Mouse (Mus musculus) CH12F3 (cell line): ENCODE measurements around the gene Ccdc194.

Experiments used
- in situ Hi-C: fragments of 300-500 bp; cut with MboI; formaldehyde crosslinking; loops from 2 replicates; pipeline ENCODE4 v1.14.3; 2020; ENCODE audit warnings: low sequenced_read_pairs

The Ccdc194 gene

GRCm38 (mm10) chr8:71516786-71517185 is 8.7 kb downstream of the Ccdc194 start:
- in situ Hi-C loops, result no loop called here

- in situ Hi-C loops, result no loop called here
Measured at GRCm38 (mm10) chr8:71515043-71515442, 10.5 kb downstream of the Ccdc194 start.

GRCm38 (mm10) chr8:71513018-71513754 is 12.3 kb downstream of the Ccdc194 start:
- in situ Hi-C loops, result no loop called here

GRCm38 (mm10) chr8:71511644-71512043 is 13.9 kb downstream of the Ccdc194 start, which contains the start of gene Plvap:
Gene Plvap, minus strand, starts transcription at chr8:71511752.
- in situ Hi-C loops, result no loop called here

- in situ Hi-C loops, result no loop called here
Measured at GRCm38 (mm10) chr8:71509316-71509715, 16.2 kb downstream of the Ccdc194 start.

- in situ Hi-C loops, result no loop called here
Measured at GRCm38 (mm10) chr8:71507589-71508104, 17.9 kb downstream of the Ccdc194 start.

- in situ Hi-C loops, result no loop called here
Measured at GRCm38 (mm10) chr8:71505979-71506378, 19.5 kb downstream of the Ccdc194 start.

GRCm38 (mm10) chr8:71505326-71505725 is 20.2 kb downstream of the Ccdc194 start:
- in situ Hi-C loops, result no loop called here

- in situ Hi-C loops, result no loop called here
Measured at GRCm38 (mm10) chr8:71504349-71504748, 21.2 kb downstream of the Ccdc194 start.

GRCm38 (mm10) chr8:71498816-71499690 is 26.5 kb downstream of the Ccdc194 start:
- in situ Hi-C loops, result no loop called here

- in situ Hi-C loops, result no loop called here
Measured at GRCm38 (mm10) chr8:71497881-71498501, 27.5 kb downstream of the Ccdc194 start.

- in situ Hi-C loops, result no loop called here
Measured at GRCm38 (mm10) chr8:71497077-71497645, 28.4 kb downstream of the Ccdc194 start.

- in situ Hi-C loops, result no loop called here
Measured at GRCm38 (mm10) chr8:71496481-71496880, 29.0 kb downstream of the Ccdc194 start.

GRCm38 (mm10) chr8:71495811-71496210 is 29.7 kb downstream of the Ccdc194 start:
- in situ Hi-C loops, result no loop called here

- in situ Hi-C loops, result no loop called here
Measured at GRCm38 (mm10) chr8:71495039-71495438, 30.5 kb downstream of the Ccdc194 start.

GRCm38 (mm10) chr8:71488454-71488853 is 37.1 kb downstream of the Ccdc194 start:
- in situ Hi-C loops, result no loop called here

GRCm38 (mm10) chr8:71487691-71488445 is 37.6 kb downstream of the Ccdc194 start, which contains the start of gene Gtpbp3:
Gene Gtpbp3, plus strand, starts transcription at chr8:71488103.
- in situ Hi-C loops, result no loop called here

GRCm38 (mm10) chr8:71486136-71486529 is 39.4 kb downstream of the Ccdc194 start:
- in situ Hi-C loops, result no loop called here

- in situ Hi-C loops, result no loop called here
Measured at GRCm38 (mm10) chr8:71485142-71486135, 40.1 kb downstream of the Ccdc194 start, which contains the start of gene Ano8. Gene Ano8, minus strand, starts transcription at chr8:71485963.
